Mouse (Mus musculus): ENCODE results near the gene Ssr2. TPM values are rescaled to one million over a fixed set of nuclear protein-coding genes. Genes with fewer than 3 reads are reported as not detected.

The Ssr2 gene
- polyA plus RNA-seq, 1 experiment from 2014 or later: 174 TPM

GRCm38 (mm10) chr3:88535527-88535926, 40.1 kb upstream of the Ssr2 start:
- no peak for DNase-seq (ENCODE audit: extremely low spot score, low spot score)
- Histone ChIP-seq H3K27ac (peak overlapping the region; percentile 99), H3K36me3 (replicated peaks) (peaks cover 62% of the 10 kb centered on the region), H3K9me3 (no peaks in the 10 kb centered on the region), H3K27me3 (ENCODE audit: poor library complexity, severe bottlenecking) (no peaks in the 10 kb centered on the region), H3K4me1 (peaks cover 81% of the 10 kb centered on the region), H3K4me3 (peak overlapping the region; percentile 93)
- 43% methylated on average over 4 of the region's 4 CpGs for WGBS

DNA sequence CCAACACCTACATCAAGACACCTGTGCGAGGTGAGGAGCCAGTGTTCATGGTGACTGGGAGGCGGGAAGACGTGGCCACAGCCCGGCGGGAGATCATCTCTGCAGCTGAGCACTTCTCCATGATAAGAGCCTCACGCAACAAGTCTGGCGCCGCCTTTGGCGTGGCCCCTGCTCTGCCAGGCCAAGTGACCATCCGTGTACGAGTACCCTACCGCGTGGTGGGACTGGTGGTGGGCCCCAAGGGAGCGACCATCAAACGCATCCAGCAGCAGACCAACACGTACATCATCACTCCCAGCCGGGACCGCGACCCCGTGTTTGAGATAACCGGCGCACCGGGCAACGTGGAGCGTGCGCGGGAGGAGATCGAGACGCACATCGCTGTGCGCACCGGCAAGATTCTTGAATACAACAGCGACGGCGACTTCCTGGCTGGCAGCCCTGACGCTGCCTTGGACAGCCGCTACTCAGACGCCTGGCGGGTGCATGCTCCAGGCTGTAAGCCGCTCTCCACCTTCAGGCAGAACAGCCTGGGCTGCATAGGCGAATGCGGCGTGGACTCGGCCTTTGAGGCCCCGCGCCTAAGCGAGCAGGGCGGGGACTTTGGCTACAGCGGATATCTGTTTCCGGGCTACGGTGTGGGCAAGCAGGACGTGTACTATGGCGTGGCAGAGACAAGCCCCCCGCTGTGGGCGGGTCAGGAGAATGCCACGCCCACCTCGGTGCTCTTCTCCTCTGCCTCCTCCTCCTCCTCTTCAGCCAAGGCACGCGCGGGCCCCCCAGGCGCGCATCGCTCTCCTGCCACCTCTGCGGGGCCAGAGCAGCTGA, 39.4 kb upstream of the Ssr2 start:
- 9% methylated on average over 64 of the region's 64 CpGs for WGBS
- Histone ChIP-seq H3K36me3 (replicated peaks) (peaks cover 70% of the 10 kb centered on the region), H3K4me3 (peak overlapping the region; percentile 93), H3K27ac (peak overlapping the region; percentile 99), H3K4me1 (peaks cover 81% of the 10 kb centered on the region), H3K9me3 (no peaks in the 10 kb centered on the region), H3K27me3 (ENCODE audit: poor library complexity, severe bottlenecking) (no peaks in the 10 kb centered on the region)
- DNase-seq (ENCODE audit: extremely low spot score, low spot score): peak; percentile 75

DNA sequence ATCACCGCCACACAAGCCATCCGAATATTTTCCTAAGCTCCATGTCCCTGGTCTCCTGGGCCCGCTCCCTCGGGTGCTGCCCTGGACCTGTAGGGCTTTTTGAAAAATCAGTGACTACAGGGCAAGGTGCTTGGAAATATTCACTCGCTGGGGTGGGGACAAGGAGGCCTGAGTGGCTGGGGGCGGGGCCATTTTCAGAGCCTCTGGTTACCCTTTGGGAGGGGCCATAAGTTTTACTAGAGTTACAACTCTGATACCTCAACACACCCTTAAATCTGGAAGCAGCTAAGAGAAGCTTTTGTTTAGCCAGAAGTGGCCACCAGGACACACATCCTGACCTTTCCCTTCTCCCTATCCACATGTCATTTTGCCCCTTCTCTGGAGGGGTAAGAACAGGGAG, 38.5 kb upstream of the Ssr2 start:
- 61% methylated on average over 6 of the region's 6 CpGs for WGBS
- Histone ChIP-seq H3K4me3 (peak overlapping the region; percentile 93), H3K36me3 (replicated peaks) (peaks cover 77% of the 10 kb centered on the region), H3K27ac (peak overlapping the region; percentile 99), H3K27me3 (ENCODE audit: poor library complexity, severe bottlenecking) (no peaks in the 10 kb centered on the region), H3K4me1 (peaks cover 84% of the 10 kb centered on the region), H3K9me3 (no peaks in the 10 kb centered on the region)
- DNase-seq (ENCODE audit: extremely low spot score, low spot score): no peak

- 13% methylated on average over 9 of the region's 9 CpGs for whole genome bisulfite sequencing
- H3K4me1 ChIP-seq: peaks cover 96% of the 10 kb centered on the region
- H3K4me3 ChIP-seq: peak overlapping the region; percentile 93
- peaks cover 80% of the 10 kb centered on the region for H3K36me3 ChIP-seq (replicated peaks)
- H3K27ac ChIP-seq: peak overlapping the region; percentile 99
- DNase-seq (ENCODE audit: extremely low spot score, low spot score): peak; percentile 57
- no peaks in the 10 kb centered on the region for H3K27me3 ChIP-seq (ENCODE audit: poor library complexity, severe bottlenecking)
- no peaks in the 10 kb centered on the region for H3K9me3 ChIP-seq
These were observed 37.2 kb upstream of the Ssr2 start for GRCm38 (mm10) chr3:88538271-88539145.

DNA sequence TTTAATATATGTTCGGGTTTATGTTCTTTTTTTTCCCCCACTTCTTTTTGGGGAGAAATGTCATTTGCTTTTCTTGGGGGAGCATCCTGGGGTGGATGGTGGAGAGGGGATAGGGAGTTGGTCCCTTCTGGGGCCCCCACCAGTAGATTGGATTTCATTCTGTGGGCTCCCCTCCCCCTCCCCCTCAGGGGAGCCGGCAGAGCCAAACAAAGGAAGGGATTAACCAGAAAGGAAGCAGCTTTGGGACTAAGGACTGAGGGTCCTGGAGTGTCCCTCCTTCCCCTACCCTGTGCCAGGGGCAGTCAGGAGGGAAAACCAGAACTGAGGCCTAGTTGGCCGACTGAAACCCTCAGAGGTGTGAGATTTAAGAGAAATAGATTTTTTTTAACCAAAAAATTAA, 36.3 kb upstream of the Ssr2 start:
- Histone ChIP-seq H3K36me3 (replicated peaks) (peaks cover 71% of the 10 kb centered on the region), H3K4me1 (peaks cover 89% of the 10 kb centered on the region), H3K27ac (peak overlapping the region; percentile 83), H3K9me3 (no peaks in the 10 kb centered on the region), H3K27me3 (ENCODE audit: poor library complexity, severe bottlenecking) (no peaks in the 10 kb centered on the region), H3K4me3 (peak overlapping the region; percentile 38)
- DNase-seq (ENCODE audit: extremely low spot score, low spot score): peak; percentile 71
- under 1% methylated on average over 3 of the region's 3 CpGs for WGBS

DNA sequence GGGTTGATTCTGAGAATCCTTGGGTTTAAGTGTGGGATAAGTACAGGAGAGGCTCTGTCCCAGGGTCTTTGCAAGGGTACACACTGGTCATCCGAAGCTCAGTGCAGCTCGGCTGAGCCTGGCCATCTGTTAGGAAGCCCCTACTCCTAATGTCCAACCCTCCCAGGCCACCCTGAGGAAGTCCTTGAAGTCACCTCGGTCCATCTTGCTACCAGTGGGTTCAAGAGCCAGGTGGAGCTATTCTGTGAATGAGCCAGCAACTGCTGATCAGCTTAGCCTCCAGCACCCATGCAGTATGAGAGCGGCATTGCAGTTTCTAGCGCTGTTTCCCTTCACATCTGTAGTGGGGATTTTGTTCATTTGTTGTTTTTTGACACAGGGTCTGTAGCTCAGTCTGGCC, 35.6 kb upstream of the Ssr2 start:
- peaks cover 89% of the 10 kb centered on the region for H3K4me1 ChIP-seq
- no peaks in the 10 kb centered on the region for H3K9me3 ChIP-seq
- peaks cover 64% of the 10 kb centered on the region for H3K36me3 ChIP-seq (replicated peaks)
- no peaks in the 10 kb centered on the region for H3K27me3 ChIP-seq (ENCODE audit: poor library complexity, severe bottlenecking)
- peak overlapping the region; percentile 83 for H3K27ac ChIP-seq
- DNase-seq (ENCODE audit: extremely low spot score, low spot score): no peak
- peak overlapping the region; percentile 38; the same call in 1 of the 2 replicates for H3K4me3 ChIP-seq
- 51% methylated on average over 5 of the region's 5 CpGs for WGBS

GRCm38 (mm10) chr3:88541622-88542401, 33.9 kb upstream of the Ssr2 start:
- Histone ChIP-seq H3K9me3 (no peaks in the 10 kb centered on the region), H3K27me3 (ENCODE audit: poor library complexity, severe bottlenecking) (no peaks in the 10 kb centered on the region), H3K4me3 (0 out of 2 replicates have a peak overlapping the region, but pooled peaks have one; percentile 11), H3K36me3 (replicated peaks) (peaks cover 47% of the 10 kb centered on the region), H3K27ac (peak overlapping the region; percentile 13; the same call in 1 of the 2 replicates), H3K4me1 (peaks cover 78% of the 10 kb centered on the region)
- no peak for DNase-seq (ENCODE audit: extremely low spot score, low spot score)
- WGBS: 79% methylated on average over 7 of the region's 7 CpGs

- no peak overlapping the region for H3K4me3 ChIP-seq
- H3K27me3 ChIP-seq (ENCODE audit: poor library complexity, severe bottlenecking): no peaks in the 10 kb centered on the region
- H3K4me1 ChIP-seq: peaks cover 71% of the 10 kb centered on the region
- H3K36me3 ChIP-seq (replicated peaks): peaks cover 40% of the 10 kb centered on the region
- H3K27ac ChIP-seq: no peak overlapping the region
- 73% methylated on average over 4 of the region's 4 CpGs for WGBS
- H3K9me3 ChIP-seq: no peaks in the 10 kb centered on the region
- DNase-seq (ENCODE audit: extremely low spot score, low spot score): no peak
These were observed 33.2 kb upstream of the Ssr2 start for GRCm38 (mm10) chr3:88542486-88542885.

- Histone ChIP-seq H3K36me3 (replicated peaks) (peaks cover 34% of the 10 kb centered on the region), H3K4me1 (peaks cover 67% of the 10 kb centered on the region), H3K27ac (no peak overlapping the region), H3K4me3 (no peak overlapping the region), H3K9me3 (no peaks in the 10 kb centered on the region), H3K27me3 (ENCODE audit: poor library complexity, severe bottlenecking) (no peaks in the 10 kb centered on the region)
- DNase-seq (ENCODE audit: extremely low spot score, low spot score): no peak
- WGBS: 85% methylated on average over 8 of the region's 8 CpGs
These were observed 32.5 kb upstream of the Ssr2 start for GRCm38 (mm10) chr3:88543174-88543573.

DNA sequence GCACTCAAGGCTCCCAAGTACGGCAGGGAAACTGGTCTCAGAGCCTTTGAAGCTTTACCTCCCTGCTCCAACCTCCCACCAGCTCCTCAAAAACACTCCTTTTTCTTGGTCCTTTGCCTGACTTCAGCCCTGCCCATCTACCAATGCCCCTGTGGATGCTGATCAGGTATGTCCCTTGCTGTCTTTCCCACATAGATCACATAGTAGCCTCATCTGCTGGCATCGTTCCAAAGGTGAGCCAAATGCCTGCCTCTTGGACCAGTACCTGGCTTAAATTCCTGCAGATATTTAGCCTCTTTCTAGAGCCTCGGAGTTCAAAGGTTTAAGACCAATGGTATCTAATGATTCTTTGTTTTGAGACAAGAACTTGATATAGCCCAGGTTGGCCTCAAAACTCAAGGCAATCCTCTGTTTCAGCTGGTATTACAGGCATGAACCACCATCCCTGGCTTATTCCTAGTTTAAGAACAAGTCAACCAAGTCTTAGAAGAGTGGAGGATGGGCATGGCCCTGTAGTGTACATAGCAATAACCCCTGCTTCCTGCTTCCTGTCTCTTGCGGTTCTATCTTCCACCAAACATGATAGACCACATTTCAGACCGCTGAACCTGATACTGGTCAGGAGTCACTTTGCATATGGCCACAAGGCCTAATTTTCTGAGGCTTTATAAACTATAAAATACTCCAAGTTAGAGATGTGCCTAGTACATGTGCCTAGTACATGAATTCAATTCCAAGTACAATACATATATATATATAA, 31.8 kb upstream of the Ssr2 start:
- WGBS: 83% methylated on average over 5 of the region's 5 CpGs
- no peak overlapping the region for H3K4me3 ChIP-seq
- DNase-seq (ENCODE audit: extremely low spot score, low spot score): no peak
- peaks cover 66% of the 10 kb centered on the region for H3K4me1 ChIP-seq
- H3K27me3 ChIP-seq (ENCODE audit: poor library complexity, severe bottlenecking): no peaks in the 10 kb centered on the region
- peaks cover 34% of the 10 kb centered on the region for H3K36me3 ChIP-seq (replicated peaks)
- no peak overlapping the region for H3K27ac ChIP-seq
- no peaks in the 10 kb centered on the region for H3K9me3 ChIP-seq

- no peaks in the 10 kb centered on the region for H3K27me3 ChIP-seq (ENCODE audit: poor library complexity, severe bottlenecking)
- H3K27ac ChIP-seq: peak overlapping the region; percentile 68
- no peak for DNase-seq (ENCODE audit: extremely low spot score, low spot score)
- peaks cover 36% of the 10 kb centered on the region for H3K36me3 ChIP-seq (replicated peaks)
- H3K4me3 ChIP-seq: peak overlapping the region; percentile 10; the same call in 1 of the 2 replicates
- peaks cover 60% of the 10 kb centered on the region for H3K4me1 ChIP-seq
- no peaks in the 10 kb centered on the region for H3K9me3 ChIP-seq
- WGBS: 32% methylated on average over 5 of the region's 5 CpGs
These were observed 31.2 kb upstream of the Ssr2 start for GRCm38 (mm10) chr3:88544514-88544913.
